Mouse (Mus musculus) kidney, adult 18-20 months (tissue): ENCODE data around the gene Ugt1a2.
A peak's percentile ranks its signal among the peaks of the same experiment; 100 is the strongest.

Experiments
- DNase-seq: peaks from one replicate; pipeline ENCODE4 v3.0.0; 2021

Gene Ugt1a2

DNA sequence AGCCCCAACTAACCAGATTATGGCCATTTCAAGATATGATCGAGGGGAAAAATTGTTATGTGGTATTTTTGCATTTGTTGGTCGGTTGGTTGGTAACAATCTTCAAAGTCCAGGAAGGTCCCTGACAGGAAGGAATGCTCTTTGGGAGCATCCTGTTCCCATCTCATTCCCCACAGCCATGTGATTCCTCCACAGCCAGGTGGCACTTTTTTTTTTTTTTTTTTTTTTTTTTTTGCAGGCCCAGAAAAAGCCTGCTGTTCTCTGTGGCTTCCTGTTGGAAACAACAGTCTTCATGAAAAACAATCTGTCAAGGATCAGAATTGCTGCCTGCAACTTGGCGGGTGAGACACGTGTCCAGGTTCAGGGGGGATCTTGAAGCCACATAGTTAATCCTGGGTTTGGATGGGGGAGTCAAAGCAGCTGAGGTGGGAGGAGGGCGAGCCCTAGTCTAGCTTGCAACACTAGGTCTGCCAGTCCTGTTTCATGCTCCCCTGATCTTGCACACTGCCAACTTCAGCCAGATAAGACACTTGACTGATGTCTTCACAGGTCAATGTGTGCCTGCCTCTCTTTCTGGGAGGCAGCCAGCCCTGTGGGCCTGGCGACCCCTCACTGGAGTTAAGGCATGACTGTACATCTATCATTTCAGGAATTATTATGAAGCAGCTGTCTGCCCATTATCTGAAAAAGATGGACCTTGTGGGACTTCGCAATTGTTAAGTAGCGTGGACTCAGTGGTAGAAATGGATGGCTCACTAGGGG lies 58.7 kb downstream of the Ugt1a2 start:
- DNase-seq: no peak

DNA sequence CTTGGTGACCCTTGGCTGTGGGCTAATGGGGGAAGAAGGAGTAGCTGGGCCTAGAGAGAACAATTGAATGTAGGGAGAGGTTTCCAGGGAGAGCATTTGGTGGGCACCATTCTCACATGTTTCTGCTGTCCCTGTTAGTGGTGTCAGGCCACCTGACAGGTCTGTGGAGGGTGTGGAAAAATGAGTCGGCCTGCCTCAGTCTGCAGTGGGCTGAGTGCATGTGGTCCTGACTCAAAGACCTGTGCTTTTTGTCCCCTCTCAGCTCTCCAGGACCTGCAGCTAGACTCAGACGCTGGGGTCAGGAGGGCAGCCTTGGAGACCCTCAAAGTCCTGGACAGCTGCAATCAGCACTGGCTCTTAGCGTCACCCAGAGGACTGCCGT lies 59.2 kb downstream of the Ugt1a2 start:
- DNase-seq: no peak

DNA sequence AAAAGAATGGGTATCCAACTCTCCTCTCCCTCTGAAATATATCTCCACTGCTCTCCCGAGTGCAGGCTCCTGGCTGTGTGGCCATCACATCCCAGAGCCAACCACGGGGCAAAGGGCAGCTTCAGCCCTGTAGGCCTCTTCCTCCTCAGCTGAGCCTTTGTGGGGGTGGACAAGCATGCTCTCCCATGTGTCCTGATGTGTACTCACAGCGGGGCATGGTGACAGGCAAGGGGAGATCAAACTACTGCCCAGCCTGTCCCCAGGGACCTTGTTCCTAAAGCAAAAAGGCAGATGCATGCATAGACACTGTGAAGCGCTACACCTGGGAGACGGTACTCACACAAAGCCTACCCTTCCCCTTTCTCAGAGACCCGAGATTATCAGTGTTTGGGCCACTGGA lies 59.7 kb downstream of the Ugt1a2 start:
- peak; percentile 62 for DNase-seq

DNA sequence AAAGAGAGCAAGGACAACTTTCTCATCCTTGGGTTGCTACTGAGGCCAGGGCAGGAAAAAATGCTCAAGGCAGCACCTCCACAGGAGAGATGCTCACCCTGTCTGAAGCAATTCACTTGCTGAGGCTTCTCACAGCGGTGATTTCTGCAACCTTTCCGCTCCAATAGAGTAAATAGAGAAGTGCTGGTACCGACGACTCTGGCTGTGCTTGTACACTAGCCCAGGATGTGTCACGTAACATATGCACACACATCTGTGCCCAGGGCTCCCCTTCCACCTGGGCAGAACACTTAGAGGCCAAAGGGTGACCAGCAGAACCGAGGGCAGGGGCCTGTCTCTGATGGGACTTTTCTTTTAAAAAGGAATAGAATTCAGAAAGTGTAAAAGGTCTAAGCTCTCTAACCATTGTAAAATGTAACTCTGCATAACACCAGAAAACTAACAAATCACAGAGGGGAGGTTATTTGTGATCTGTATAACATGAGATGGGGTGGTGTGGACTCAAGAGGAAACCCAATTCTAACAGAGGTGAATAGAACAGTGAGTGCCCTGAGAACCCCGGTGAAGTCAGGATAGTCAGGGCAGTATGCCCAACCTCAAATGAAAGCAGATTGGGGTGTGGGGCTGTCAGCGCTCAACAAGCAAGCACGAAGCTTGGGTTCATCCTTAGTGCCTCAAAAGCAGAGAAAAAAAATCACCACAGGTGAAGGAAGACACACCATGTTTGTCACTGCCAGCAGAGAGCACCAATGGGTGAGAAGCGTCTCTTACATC lies 60.4 kb downstream of the Ugt1a2 start:
- DNase-seq: no peak

DNA sequence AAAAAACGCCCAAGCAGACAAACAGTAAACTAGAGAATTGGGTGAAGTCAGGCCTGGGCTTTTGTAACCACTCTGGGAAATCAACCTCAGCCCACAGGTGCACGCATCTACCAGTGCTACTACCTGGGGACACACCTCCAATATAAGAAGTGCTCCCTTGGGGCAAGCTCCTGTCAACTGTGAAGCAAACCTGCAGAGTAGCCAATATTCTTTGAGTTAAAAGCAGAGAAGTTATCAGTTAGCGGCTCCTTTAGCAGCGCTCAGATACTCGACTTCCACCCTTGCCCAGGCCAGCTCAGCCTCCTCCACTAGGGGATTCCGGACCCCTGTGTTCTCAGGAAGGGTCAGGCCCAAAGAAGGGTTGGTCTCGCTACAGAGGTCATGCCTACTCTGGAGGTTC lies 61.3 kb downstream of the Ugt1a2 start:
- no peak for DNase-seq

DNA sequence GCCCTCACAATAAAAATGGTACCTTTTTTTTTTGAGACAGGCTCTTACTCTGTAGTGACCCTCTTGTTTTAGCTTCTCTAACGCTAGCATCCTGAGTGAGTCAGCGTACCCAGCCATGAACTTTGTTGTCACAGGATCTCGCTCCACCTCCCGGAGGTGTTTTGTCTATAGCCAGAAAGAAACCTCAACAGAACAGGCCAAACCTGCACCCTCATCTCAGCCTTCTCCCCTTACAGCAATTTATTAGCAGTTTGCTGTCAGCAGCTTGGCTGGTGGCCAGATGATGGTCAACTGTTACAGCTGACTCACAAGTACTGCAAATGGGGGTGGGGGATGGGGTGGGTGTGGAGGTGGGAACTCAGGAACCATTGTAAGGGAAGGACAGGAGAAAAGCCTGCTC lies 61.9 kb downstream of the Ugt1a2 start:
- no peak for DNase-seq

DNA sequence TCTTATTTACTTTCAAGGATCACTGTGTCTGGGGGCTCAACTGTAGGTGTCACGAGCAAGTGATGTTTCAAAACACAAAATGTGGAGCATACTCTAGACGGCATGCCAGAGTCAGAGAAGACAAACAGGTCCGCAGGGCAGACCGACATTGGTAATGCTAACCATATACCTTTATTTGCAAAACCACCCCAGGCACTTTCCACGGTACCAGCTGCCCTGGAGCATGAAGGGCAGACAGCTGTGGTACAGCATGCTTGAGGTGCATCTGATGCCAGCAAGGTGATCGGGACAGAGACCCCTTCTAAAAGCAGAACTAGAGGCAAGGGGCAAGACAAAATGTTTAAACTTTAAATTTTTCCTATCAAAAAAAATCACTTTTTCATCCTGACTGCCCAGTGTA lies 62.6 kb downstream of the Ugt1a2 start:
- no peak for DNase-seq

DNA sequence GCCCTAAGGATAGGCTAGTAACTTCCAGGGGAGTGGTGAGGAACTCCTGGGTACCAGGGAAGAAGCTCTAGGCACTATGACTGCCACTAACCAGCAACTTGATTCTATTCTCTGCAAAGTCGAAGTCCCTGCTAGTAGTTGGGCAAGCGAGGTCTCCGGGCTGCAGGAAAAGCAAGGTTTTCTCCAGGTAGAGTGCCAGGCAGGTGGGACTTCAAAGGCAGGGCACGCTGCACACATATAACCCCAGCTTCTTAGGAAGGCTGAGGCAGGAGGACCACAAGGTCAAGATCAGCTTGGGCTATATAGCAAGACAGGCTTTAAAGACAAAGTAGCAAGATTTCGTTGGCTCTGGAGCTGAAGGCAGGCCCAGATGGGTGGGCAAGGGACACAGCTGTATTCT lies 63.4 kb downstream of the Ugt1a2 start:
- DNase-seq: no peak

DNA sequence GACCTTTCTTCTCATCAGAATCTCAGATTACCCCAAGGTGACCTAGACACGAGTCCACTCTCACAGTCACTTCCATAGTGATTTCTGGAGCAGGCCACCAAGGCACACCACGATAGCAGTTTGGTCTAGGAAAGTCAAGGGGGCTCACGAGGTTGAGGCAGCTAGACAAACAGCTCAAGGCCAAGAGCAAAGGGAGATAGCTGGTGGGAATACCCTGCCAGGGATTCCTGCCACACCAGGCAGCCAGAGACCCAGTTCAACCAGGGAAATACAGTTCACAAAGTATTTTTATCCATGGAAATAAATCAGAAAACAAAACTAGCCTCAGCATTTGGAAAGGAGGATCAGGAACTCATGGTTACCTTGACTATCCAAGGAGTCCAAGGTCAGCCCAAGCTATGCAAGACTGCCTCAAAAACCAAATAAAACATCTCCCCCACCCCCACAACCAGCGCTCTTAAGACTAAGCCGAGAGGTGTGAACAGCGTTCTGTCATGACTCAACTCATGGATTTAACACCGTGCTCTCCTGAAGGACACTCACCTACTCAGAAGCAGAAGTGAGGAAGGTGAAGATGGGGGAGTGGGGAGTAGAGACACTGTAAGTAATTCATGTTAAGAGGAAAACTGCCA lies 64.0 kb downstream of the Ugt1a2 start:
- DNase-seq: no peak

DNA sequence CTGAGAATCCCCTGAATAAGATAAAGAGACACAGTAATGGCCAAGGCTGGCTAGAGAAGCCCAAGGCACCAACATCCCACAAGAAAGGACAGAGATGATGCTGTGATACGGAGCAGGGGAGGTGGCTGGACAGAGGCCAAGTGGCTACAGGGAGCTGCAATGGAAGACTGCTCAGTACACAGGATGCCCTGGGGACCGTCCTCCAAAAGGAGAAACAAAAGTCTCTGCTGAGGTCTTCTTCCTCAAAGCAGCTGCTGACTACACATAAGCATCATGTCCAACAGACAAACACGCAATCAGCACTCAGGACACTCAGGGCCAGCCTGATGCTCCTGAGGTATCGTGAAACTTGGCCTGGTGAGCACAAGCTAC lies 64.5 kb downstream of the Ugt1a2 start:
- no peak for DNase-seq

DNA sequence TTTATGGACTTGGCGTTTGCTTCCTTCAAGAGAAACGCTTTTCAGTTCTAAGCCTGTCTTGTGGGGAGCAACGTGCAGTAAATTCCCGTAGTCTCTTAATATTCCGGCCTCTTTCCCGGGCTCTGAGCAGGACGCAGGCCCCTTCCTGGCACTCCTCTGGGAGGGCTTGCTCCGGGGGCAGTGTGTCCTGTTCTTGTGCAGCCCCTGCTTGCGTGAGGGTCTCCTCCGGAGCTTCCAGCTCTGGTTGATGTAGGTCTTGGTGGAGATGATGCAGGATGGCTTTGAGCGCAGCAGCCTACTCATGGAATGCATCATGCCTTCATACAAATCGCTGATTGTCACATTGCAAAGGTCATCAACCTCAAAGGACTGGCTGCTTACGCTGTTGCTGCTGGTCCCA lies 65.7 kb downstream of the Ugt1a2 start:
- no peak for DNase-seq

DNA sequence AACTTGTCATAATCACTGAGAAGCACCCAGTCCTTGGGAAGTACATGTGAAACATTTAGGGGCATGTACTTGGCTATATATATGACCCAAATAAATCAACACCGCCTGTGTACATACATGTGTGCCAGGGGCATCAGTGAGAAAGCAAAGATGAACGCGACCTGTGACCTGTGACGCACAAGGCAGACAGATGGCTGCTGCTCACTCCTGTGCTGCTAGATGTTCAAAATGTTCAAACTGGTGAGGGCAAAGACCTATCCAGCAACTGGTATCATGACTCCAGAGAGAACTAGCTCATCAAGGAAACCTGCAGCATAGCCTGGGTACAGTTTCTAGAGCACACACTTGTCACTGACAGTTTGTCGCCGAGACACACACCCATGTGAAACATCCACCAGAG lies 67.1 kb downstream of the Ugt1a2 start:
- no peak for DNase-seq

DNA sequence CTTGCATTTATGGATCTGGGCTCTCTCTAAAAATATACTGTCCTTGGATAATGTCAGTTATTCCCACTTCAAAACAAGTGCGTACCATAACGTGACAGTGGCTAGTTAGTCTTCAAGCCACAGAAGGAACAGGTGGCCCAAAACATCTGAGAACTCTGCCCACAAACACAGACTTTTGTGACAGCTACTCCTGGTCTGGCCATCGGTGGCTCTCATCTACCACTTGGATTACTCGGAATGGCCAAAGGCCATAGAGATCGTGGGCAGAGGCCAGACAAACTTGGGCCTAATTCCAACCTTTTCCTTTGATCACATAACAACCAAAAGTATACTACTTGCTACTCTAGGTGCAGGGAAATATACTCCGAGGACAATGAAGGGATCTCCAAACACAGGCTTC lies 67.7 kb downstream of the Ugt1a2 start:
- DNase-seq: no peak
